Mouse (Mus musculus) heart, postnatal 0 days (tissue): ENCODE data around the gene 1700020L24Rik.

Experiments
- CTCF ChIP-seq: IDR thresholded peaks from 2 replicates; pipeline ENCODE4 v1.5.1; 2016; ENCODE audit warnings: antibody characterized with exemption, control low read depth, low read depth
- EP300 ChIP-seq: IDR thresholded peaks from 2 replicates; pipeline ENCODE4 v1.6.1; 2016; ENCODE audit warnings: antibody characterized with exemption, low read depth

DNA sequence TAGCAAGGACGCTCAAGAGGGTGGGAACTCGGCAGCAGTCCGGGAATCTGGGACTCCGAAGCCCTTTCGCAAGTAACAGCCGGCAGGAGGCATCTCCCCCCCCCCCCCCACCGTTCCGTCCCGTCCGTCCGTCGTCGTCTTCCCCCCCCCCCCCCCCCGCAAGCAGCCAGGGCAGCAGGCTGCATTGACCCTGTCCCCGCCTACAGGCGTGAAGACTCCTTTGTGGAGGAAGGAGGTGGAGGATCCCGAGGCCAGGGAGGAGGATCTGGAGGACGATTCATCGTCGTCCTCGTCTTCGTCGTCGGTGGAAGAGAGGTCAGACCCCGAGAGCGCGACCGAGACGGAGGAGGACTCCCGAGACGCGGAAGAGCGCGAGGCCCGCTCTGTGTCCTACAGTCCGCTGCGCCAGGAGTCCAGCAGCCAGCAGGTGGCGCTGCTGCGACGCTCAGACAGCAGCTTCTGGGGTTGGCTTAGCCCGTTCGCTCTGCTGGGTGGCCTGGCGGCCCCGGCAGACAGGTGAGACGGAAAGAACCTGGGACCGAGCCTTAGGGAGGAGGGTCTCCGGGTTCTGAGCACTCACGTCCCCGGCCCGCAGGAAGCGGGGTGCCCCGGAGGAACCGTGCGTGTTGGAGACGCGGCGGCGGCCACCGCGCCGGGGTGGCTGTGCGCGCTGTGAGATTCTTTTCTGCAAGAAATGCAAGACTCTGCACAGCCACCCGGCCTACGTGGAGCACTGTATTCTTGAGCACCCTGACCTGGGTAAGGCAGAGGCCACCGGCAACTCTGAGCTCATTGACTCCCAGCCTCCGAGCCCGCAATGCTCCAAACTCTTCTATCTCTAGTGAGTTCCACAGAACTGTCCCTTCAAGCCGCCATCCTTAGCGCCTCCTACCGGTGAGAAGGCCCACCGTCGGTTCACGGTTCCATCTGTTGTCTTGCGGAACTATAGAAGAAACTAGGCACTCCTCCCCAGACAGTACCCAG, 2.9 kb downstream of the 1700020L24Rik start:
- no peak for TF ChIP-seq EP300
- TF ChIP-seq CTCF: peak; percentile 96
